Mouse (Mus musculus) myocyte (in vitro differentiated cells): Measurements from ENCODE around the gene Usp32.

Experiments
- MYOG ChIP-seq, 3 experiments: IDR thresholded peaks; one replicate each; pipeline ENCODE4 v1.6.1; 2011; ENCODE audit warnings: control low read depth in 2 of 3, low read depth in 2 of 3, mild to moderate bottlenecking in 2 of 3; ENCODE audit not compliant: insufficient read length in 2 of 3, control insufficient read depth in 1 of 3, insufficient read depth in 1 of 3
- POLR2A ChIP-seq: IDR thresholded peaks from one replicate; pipeline ENCODE4 v1.6.1; 2011; ENCODE audit warnings: low read depth, mild to moderate bottlenecking, control low read depth, moderate library complexity; ENCODE audit not compliant: insufficient read length
- USF1 ChIP-seq: IDR thresholded peaks from one replicate; pipeline ENCODE4 v1.6.1; 2011; ENCODE audit warnings: low read depth, mild to moderate bottlenecking, control low read depth, moderate library complexity

DNA sequence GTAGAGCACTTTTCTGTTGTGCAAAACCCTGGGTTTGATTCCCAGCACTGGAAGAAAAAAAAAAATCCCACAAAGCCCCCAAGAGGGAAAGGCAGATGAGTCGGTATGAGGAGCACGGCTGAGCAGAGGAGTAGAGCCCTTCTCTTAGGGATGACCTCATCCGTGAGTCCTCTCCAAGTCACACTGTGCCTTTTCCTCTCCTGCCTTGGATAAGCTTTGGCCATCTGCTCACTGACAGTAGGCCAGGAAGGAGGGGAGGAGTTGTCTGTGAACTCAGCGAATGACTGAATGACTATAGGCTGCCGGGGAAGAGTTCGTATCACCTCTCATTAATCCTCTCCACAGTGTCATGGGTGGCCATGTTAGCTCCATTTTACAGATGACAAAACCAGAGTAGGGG, 179.2 kb downstream of the Usp32 start:
- no peak for TF ChIP-seq POLR2A
- no peak for TF ChIP-seq MYOG (IDR thresholded peaks at IDR 0.05; ENCODE audit: control insufficient read depth in 1 of 3, insufficient read depth in 1 of 3, insufficient read length in 2 of 3, low read depth in 2 of 3)
- TF ChIP-seq USF1: no peak
